Mouse (Mus musculus) E14TG2a.4 (cell line): ENCODE data around the gene Clic1.

Experiments
- CTCF ChIP-seq: conservative IDR thresholded peaks from 2 replicates; pipeline ENCODE4 v1.5.1; 2014; ENCODE audit warnings: low read length
- POU5F1 ChIP-seq: IDR thresholded peaks from 2 replicates; pipeline ENCODE4 v1.6.1; 2014; ENCODE audit warnings: low read length, borderline replicate concordance

GRCm38 (mm10) chr17:35077786-35078233, 28.0 kb downstream of the Clic1 start, which contains the start of gene Ly6g6d:
- TF ChIP-seq CTCF, result no peak
- no peak for TF ChIP-seq POU5F1
